Mouse (Mus musculus): ENCODE measurements around the gene Hcfc2.

The Hcfc2 gene

DNA sequence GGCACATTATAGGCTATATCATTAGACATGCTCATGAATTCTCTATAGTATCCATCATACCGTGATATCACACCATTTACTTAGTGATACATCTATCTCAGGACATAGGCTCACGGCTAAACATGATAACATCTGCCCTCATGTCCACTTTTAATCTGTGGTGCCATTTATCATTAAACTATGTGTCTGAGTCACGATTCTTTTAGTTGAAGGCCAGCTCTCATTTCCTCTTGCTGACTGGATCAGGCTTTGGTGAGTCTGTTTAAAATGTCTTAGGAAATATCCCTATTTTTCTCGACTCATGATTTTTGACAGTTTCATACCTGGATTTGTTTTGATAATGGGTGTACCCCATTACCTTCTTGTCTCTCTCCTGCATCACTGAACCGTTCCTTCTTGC, at the start of gene Hcfc2:
Gene Hcfc2, plus strand, starts transcription at position 205 of the 400 bp plus-strand sequence.
- in situ Hi-C loops (cut with MboI), result no loop called here

DNA sequence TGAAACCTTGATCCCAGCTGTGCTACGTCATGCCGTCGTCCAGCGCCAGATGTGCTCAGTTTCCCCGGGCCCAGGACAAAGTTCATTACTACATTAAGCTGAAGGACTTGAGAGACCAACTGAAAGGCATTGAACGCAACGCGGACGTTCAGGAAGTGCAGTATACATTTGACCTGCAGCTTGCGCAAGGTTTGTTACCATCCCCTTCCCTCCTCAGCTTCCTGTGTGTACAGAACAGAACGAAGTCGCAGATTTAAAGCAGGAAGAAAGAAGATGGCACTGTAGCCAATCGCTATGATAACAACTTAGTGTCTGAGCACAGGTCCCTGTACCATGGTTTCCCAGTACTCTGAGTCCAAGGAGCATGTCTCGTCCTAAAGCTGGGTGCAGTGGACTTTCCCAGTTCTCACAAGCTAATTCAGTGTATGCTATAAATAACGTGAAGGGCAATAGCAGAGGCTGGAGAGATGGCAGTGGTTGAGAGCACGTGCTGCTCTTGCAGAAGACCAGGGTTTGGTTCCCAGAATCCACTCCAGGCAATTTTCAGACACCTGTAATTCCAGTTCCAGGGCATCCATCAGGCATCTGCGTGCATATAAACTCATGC, 48.7 kb upstream of the Hcfc2 start:
- in situ Hi-C loops (cut with MboI), result no loop called here

DNA sequence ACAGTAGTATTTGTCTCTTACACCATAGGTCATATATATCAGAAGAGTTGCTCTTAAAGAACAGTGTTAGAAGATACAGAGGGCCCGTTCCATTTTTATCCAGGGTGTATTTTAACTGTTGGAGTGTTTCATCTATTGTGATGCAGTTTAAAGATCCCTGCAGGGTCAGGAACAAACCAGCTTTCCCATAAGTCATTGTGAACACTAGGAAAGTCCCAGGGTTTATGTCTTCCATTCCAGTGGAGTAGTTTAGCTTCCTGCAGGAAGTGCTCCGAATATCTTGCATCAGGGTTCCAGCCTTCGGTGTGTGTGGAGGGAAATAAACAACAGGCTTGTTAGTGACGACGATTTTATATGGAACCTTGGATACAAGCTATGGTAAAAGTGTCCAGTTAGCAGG, 44.7 kb upstream of the Hcfc2 start:
- in situ Hi-C loops (cut with MboI), result no loop called here

DNA sequence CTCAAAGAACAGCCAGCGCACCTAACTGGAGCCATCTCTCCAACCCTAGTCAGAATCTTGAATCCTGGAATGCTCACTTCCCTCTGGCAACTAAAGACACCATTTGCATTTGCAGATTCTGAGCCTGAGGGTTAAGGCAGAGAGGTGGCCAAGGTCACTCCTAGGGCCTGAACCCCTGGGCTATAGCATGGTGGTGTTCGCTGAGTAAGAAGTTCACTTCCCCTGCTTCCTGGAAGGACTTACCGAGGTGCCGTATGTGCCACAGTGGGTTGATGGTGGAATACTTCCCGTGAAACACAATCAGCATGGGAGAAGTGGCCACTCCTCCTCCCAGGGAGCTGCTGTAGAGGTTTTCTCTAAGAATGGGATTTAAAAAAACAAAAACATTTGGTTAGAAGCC, 43.3 kb upstream of the Hcfc2 start:
- in situ Hi-C loops (cut with MboI), result no loop called here

DNA sequence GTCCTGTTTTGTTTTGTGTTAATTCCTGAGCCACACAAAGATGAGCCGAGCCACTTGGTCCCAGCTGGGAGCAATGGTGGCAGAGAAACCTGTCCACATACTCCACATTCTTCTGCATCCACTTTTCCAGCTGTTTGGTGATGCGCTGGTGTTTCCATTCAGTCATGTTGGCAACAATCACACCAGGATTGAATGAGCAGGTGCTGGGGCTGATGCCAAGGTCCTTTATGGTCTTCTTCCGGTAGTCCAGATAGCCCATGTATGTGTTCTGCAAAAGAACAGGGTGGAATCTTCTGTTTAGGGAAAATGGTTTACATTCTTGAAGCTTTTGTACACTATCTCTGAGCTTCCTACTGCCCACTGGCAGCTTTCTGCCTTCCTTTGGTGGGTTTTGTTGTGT, 41.4 kb upstream of the Hcfc2 start:
- in situ Hi-C loops (cut with MboI), result no loop called here

DNA sequence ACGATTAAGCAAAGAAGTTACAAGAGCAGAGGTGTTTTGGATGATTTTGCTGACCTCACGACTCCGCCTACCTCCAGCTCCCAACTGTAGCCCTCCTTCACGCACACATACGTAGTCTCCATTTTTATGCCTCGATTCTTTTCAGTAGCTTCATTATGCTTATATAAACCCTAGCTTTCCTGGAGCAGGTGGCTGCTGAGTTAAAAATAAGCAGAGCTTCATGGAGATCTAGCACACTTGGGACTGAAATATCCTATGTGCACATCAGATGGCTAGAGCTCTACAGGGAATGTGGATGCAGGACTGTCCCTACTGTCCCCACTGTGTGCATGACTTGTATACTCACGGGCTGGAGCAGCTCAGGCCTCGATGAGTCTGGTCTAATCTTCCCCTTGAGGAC, 34.1 kb upstream of the Hcfc2 start:
- in situ Hi-C loops (cut with MboI), result no loop called here

DNA sequence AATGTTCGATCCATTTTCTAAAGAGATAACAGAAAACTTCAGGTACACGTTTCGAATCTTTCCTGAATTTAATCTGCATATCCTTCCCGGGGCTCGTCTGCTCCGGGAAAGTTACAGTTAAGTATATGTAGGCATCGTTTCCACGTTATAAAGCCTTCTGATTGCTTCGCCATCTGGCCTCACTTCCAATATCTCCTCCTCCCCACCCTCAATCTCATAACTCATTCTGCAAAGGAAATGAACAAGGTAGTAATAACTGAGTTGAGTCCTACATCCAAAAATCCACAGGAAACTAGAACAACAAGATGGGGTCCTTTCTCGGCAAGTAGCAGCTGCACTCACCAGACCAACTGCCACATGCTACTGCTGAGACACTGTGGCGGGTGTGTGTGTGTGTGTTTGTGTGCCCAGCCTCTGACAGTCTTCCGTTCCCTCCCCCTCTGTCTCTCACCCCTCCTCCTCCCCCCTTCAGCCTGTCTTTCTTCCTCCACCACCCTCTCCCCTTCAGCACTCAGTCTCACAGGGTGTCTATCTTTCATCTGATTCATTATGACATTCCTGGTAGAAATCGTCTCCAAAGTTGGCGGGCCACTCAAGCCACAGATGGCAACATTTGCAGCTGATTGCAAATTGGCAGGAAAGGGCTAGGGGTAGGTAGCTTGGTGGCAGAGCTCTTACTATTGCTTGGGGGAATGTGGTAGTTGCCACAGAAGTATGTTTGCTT, 33.5 kb upstream of the Hcfc2 start:
- in situ Hi-C loops (cut with MboI), result no loop called here

DNA sequence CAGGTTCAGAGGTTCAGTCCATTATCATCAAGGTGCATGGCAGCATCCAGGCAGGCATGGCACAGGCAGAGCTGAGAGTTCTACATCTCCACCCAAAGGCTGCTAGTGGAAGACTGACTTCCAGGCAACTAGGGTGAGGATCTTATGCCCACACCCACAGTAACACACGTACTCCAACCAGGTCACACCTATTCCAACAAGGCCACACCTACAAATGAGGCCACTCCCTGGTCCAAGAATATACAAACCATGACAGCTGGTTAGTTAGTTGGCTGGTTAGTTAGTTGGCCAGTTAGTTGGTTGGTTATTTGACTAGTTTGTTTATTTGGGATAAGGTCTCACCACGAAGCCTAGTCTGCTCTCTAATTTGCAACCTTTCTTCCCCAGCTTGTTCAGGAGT, 32.7 kb upstream of the Hcfc2 start:
- in situ Hi-C loops (cut with MboI), result no loop called here

DNA sequence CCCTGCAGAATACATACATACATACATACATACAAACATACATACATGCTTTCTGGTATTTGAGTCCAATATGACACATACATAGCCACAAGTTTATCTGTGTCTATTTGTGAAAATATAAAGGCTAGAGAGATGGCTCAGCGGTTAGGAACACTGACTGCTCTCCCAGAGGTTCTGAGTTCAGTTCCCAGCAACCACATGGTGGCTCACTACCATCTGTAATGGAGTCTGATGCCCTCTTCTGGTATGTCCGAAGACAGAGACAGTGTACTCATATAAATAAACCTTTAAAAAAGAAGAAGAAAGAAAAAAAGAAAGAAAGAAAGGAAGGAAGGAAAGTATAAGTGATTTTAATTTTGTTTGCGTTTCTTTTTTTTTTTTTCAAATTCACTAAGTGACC, 30.0 kb upstream of the Hcfc2 start:
- in situ Hi-C loops (cut with MboI), result no loop called here

DNA sequence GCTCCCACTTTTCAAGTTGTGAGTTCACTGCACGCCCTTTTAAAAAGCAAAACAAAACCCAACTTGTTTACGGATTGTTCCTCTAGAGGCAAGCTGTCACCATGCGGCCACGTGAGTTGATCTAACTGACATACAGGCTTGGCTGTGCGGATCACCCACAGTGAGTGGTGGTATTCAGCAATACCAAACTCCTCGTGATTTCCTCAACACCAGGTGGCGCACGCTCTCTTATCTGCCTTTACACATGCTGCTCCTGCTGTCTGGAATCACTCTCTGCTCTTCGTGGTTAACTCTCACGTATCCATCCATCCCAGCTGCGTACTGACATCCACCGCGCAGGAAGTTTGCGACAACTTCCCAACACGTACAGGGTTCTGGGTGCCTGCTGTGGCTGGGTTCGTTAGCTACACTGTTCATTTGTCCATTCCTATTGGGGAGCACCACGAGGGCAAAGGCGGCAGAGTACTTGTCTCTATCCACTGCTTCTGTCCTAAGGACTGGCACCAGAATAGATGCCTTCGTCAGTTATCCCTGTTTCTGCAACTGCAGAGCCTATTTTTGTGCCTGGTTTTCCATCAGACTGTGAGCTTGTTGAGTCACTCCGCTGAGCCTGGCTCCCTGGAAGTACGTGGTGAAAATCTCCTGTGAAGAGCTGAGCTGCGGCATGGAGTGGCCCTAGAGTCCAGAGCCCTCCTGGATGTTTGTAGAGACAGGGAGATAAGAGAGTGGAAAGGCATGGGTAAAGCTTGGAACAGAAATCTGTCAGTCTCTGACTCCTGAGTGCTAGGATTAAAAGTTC, 29.3 kb upstream of the Hcfc2 start:
- in situ Hi-C loops (cut with MboI), result no loop called here

DNA sequence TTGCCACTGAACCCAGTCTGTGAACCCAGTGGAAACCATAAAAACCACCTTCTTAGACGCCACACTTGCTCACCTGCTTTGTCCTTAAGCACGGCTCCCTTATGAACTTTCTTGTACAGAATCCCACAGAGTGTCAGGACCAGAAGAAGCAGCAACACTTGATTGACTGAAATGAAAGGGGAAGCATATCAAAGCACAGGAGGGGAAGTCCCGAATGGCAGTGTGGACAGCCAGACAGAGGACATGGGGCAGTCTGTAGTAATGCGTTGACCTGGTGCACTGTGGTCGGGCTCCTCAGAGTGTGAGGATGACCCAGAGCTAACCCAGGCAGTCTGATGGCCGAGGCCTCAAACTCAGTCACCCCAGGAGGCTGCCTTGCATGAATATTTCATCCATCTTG, 25.8 kb upstream of the Hcfc2 start:
- in situ Hi-C loops (cut with MboI), result no loop called here

DNA sequence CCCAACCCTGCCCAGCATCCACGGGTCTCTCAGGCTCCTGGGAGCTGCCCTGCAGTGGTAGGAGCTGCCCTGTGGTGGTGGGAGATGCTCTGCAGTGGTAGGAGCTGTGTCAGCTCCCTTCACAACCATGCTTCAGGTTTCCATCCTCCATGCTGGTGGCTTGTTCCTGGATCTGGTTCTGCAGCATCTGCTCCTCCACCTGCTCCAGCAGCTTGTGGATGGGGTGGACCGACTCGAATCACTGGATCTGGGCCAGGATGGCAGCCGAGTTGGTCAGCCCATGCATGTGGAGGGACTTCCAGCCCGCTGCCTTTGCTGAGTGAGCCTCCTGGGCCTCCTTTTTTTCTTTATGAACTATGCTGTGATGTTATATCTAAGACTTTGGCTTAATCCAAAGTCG, 19.0 kb upstream of the Hcfc2 start:
- in situ Hi-C loops (cut with MboI), result no loop called here

DNA sequence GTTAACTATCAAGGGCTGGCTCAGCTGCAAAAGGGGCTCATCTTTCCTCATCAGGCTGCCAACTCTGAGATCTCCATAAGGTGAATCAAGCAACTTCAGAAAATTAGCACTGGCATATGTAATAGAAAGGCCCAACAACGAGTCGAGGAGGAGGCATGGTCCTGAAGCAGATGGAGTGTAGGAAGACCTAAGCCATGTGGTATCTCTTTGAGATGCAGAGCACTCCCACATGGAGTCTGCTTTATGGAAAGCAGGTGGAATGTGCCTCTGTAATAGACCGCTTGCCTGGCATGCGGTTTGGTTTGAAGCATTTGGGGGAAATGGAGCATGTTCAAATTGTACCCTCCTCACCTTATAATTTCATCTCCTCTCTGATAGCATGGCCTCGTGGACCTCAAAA, 15.2 kb upstream of the Hcfc2 start:
- in situ Hi-C loops (cut with MboI), result no loop called here

DNA sequence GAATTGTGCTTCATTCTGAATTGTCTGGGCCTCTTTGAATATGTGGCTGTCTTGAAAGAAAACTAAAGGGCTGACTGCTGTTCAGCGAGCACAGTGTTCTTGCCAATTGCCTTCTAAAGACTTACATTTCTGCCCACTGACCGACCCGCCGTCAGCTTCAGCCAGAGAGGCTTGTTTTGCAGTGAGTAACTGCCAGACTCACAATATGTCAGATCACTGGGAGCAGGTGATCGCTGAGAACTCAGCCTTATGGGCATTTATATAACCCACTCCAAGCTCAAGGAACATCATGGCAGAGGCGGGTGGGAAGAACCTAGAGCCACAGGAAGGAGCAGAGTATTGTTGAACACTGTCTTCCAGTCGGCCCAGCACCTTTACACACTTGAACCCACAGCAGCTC, 14.3 kb upstream of the Hcfc2 start:
- in situ Hi-C loops (cut with MboI), result no loop called here

DNA sequence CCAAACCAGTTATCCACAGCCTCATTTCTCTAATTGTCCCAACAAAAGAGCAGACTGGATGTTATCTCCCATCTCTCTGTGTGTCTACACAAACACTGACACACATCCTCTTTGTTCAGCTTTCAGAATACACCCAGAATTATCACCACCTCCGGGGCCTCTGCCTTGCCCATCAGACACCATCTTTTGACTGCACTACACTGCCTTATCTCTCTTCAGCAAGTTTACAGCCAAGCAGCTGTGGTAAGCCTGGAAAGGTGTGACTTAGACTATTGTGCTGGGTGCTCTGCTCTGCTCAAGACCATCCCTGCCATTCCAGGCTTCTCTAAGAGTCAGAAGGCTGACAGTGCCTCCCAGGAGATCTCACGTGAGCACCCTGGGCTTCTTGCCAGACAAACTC, 10.5 kb upstream of the Hcfc2 start:
- in situ Hi-C loops (cut with MboI), result no loop called here

DNA sequence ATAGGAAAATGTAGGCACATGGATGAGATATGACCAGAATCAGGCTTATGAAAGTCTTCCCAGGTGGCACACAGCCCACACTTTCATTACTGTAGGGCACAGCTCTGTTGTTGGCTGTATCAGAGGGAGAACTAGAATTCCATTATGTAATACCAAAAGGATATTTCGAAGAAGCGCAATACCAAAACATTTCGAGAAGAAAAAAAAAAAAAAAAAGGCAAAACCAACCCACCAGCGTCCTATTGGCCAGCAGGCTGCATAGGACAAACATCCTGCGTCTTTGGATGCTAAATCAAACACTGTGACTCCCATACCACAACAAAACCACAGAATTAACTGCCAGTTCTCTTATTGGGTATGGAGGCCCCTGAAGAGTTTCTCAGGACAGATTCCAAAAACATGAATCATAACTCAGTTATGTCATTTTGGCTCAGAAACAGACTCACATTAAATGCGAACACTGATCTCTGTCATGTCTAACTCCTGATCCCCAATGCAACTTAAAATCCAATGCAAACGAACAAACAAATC, 6.2 kb upstream of the Hcfc2 start:
- in situ Hi-C loops (cut with MboI), result no loop called here

DNA sequence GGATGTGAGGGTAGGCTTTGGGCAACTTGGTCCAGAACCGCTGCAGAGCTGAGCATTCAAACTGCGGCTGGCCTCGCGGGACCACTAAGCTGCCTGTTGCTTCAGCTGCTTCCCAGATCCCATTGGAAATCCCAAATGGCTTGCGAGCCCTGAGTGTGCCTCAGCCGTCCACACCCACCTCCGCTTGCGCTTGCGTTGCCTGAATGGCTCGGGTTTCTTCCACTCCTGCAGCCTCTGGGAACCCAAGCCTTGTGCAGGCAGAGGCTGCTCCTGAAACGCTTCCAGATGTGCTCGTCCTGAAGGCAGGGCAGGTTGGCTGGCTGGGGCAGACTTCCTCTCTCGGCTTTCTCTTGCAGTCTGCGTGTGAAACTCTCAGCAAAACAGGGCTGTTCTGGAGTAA, 5.5 kb upstream of the Hcfc2 start, which contains the start of gene Glt8d2:
Gene Glt8d2, minus strand, starts transcription at position 157 of the 400 bp plus-strand sequence.
- in situ Hi-C loops (cut with MboI), result no loop called here

DNA sequence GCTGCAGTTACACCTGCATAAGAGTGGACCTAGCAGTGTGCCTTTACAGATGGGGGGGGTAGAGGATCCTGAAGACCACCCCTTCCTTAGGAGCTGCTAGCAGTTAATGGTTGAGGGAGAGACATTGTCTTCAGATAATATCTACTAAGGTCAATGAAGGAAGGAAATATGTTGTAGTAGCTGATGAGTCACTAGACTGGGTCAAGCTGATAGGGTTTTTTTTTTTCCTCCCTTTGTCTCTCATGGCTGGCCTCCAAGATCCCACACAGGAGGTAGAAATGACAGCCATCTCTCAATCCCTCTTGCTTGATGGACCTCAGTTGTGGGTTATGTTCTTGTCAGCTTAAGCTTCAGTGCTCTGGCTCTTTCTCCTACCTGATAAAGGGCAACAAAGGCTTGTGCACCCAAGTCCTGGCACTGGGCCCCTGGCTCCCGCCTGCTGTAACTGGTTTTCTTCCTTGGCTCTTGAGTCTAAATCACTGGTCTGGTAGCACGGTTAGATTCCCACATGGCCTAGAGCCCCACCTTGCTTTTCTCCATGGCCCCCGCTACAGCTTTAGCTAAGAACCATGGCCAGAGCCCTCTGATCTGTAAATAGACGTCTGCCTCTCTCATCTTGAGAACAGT, 606 bp downstream of the Hcfc2 start:
- in situ Hi-C loops (cut with MboI), result no loop called here

DNA sequence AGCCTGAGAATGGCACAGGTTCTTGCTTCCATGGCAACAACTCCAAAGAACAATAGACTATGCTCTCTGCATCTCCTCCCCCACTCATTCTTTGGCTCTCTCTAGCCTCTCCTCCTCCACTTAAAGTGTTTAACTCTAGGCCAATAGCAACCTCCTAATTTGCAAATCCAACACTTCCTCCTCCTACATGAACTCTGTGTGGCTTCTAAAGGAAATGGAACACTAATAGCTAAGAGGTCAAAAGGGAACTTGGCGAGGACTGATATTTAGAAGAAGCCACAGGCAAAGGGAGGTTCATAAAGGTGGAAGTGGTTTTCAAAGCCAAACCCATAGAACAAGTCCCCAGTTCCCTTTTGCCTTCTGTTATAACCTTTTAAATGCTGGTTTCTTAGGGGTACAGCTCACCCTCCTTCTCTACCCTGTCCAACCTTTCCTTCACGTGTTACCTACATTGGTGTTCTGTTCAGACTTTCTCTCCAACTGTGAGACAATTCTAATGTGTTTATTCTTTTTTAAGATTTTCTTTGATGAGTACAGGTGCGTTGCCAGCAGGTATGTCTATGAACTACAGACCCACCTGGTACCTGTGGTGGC, 1.4 kb downstream of the Hcfc2 start:
- in situ Hi-C loops (cut with MboI), result no loop called here

DNA sequence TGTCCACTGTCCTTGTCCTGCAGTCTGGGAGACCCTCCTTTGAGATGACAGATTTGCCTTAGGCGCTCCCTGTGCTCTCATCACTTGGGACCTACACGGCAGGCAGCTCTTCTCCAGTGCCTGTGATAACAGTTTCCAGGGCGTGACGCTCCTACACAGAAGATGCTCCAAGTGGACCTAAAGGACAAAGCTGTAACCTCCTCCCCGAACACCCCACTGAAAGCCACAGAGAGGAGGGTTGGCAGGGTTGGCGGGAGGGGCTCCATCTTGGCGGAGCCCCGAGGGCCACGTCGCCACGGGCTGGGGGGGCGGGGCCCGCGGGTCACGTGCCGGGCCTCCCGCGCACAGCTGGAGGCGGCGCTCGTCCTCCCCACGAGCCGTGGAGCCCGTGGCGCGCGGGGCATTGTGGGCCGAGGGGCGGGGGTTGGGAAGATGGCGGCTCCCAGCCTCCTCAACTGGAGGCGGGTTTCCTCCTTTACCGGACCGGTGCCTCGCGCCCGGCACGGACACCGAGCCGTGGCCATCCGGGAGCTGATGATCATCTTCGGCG, 2.8 kb downstream of the Hcfc2 start:
- in situ Hi-C loops (cut with MboI), result no loop called here

DNA sequence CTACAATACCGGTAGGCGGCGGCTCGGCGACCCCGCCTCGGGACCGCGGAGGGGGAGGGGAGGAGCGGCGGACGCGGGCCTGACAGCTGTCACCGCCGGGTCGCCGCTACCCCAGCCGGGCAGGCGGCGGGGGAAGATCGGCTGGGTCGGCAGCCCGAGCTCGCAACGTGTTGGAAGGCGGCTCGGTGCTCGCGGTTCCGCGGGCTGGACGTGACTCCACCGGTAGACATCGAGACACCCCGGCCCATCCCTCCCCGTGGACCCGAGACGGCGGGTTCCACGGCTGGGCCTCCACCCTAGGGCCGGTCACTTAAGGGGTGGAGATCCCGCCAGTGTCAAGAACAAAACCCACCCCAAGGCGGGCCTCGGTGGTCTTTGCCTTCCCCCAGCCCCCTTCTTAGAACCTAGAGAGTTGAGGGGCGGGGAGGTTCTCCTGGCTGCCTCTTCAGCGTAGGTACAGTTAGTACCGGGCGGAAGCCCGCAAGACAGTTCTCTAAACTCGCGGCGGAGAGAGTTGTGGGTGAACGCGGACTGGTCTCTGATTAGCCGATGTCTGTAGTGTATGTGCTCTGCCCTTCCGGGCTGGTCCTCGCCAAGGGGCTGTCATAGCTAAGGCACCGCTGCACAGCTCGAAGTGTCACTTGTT, 3.5 kb downstream of the Hcfc2 start:
- in situ Hi-C loops (cut with MboI), result no loop called here
